Mouse (Mus musculus): Measurements from ENCODE around the gene Shf. TPM values are rescaled to one million over a fixed set of nuclear protein-coding genes. Genes with fewer than 3 reads are reported as not detected.

Gene Shf
- polyA plus RNA-seq, 1 experiment from 2014 or later, result 4.2 TPM

GRCm38 (mm10) chr2:122367181-122367580 is 1.8 kb downstream of the Shf start:
- Histone ChIP-seq H3K4me3 (peak overlapping the region; percentile 92), H3K36me3 (peaks cover 22% of the 10 kb centered on the region), H3K9me3 (no peaks in the 10 kb centered on the region), H3K27ac (no peak overlapping the region), H3K9ac (peak overlapping the region; percentile 92), H3K4me1 (peaks cover 30% of the 10 kb centered on the region), H3K4me2 (replicated peaks) (peak overlapping the region; percentile 88), H3K27me3 (peaks cover 10% of the 10 kb centered on the region; the same call in 1 of the 2 replicates)
- 17% methylated on average over 4 of the region's 4 CpGs for WGBS
- ATAC-seq (ENCODE audit: low FRiP score, low read depth), result no peak

GRCm38 (mm10) chr2:122366706-122367105 is 2.3 kb downstream of the Shf start:
- no peak for ATAC-seq (ENCODE audit: low FRiP score, low read depth)
- Histone ChIP-seq H3K9me3 (no peaks in the 10 kb centered on the region), H3K27me3 (peaks cover 10% of the 10 kb centered on the region; the same call in 1 of the 2 replicates), H3K4me1 (peaks cover 31% of the 10 kb centered on the region), H3K27ac (no peak overlapping the region), H3K36me3 (peaks cover 22% of the 10 kb centered on the region), H3K9ac (peak overlapping the region; percentile 92), H3K4me3 (peak overlapping the region; percentile 92), H3K4me2 (replicated peaks) (peak overlapping the region; percentile 88)
- 30% methylated on average over 5 of the region's 5 CpGs for WGBS

- peaks cover 22% of the 10 kb centered on the region for H3K36me3 ChIP-seq
- H3K4me2 ChIP-seq (replicated peaks), result peak overlapping the region; percentile 88
- 72% methylated on average over 3 of the region's 3 CpGs for WGBS
- H3K4me1 ChIP-seq, result peaks cover 31% of the 10 kb centered on the region
- H3K27ac ChIP-seq, result no peak overlapping the region
- peak overlapping the region; percentile 92 for H3K9ac ChIP-seq
- 0 out of 2 replicates have a peak overlapping the region, but pooled peaks have one; percentile 92 for H3K4me3 ChIP-seq
- no peaks in the 10 kb centered on the region for H3K9me3 ChIP-seq
- peaks cover 9% of the 10 kb centered on the region; the same call in 1 of the 2 replicates for H3K27me3 ChIP-seq
- no peak for ATAC-seq (ENCODE audit: low FRiP score, low read depth)
Observed at GRCm38 (mm10) chr2:122366039-122366438, 2.9 kb downstream of the Shf start.

- ATAC-seq (ENCODE audit: low FRiP score, low read depth), result no peak
- no peak overlapping the region for H3K27ac ChIP-seq
- no peak overlapping the region for H3K4me3 ChIP-seq
- H3K9me3 ChIP-seq, result no peaks in the 10 kb centered on the region
- H3K36me3 ChIP-seq, result peaks cover 22% of the 10 kb centered on the region
- peaks cover 31% of the 10 kb centered on the region for H3K4me1 ChIP-seq
- no peak overlapping the region for H3K9ac ChIP-seq
- H3K27me3 ChIP-seq, result peaks cover 3% of the 10 kb centered on the region; the same call in 1 of the 2 replicates
- WGBS, result 86% methylated on average over 10 of the region's 10 CpGs
- no peak overlapping the region for H3K4me2 ChIP-seq (replicated peaks)
Observed at GRCm38 (mm10) chr2:122365244-122365866, 3.6 kb downstream of the Shf start.

- no peak overlapping the region for H3K9ac ChIP-seq
Observed at GRCm38 (mm10) chr2:122364352-122364944, 4.5 kb downstream of the Shf start.

GRCm38 (mm10) chr2:122362622-122363523 is 6.1 kb downstream of the Shf start:
- H3K27ac ChIP-seq, result no peak overlapping the region
- WGBS, result 84% methylated on average over 13 of the region's 13 CpGs
- no peak for ATAC-seq (ENCODE audit: low FRiP score, low read depth)
- H3K4me1 ChIP-seq, result peaks cover 26% of the 10 kb centered on the region
- no peak overlapping the region for H3K4me2 ChIP-seq (replicated peaks)
- peaks cover 39% of the 10 kb centered on the region for H3K36me3 ChIP-seq
- H3K9ac ChIP-seq, result no peak overlapping the region
- no peaks in the 10 kb centered on the region for H3K27me3 ChIP-seq
- H3K4me3 ChIP-seq, result no peak overlapping the region
- H3K9me3 ChIP-seq, result no peaks in the 10 kb centered on the region

More at GRCm38 (mm10) chr2:122364352-122364944, 4.5 kb downstream of the Shf start:
- Histone ChIP-seq H3K9me3 (no peaks in the 10 kb centered on the region), H3K36me3 (peaks cover 26% of the 10 kb centered on the region), H3K27ac (no peak overlapping the region), H3K4me1 (peaks cover 28% of the 10 kb centered on the region), H3K4me2 (replicated peaks) (no peak overlapping the region), H3K4me3 (no peak overlapping the region), H3K27me3 (no peaks in the 10 kb centered on the region)
- ATAC-seq (ENCODE audit: low FRiP score, low read depth), result no peak
- WGBS, result 84% methylated on average over 3 of the region's 3 CpGs

- H3K4me2 ChIP-seq (replicated peaks), result no peak overlapping the region
- peaks cover 47% of the 10 kb centered on the region for H3K36me3 ChIP-seq
- H3K4me3 ChIP-seq, result no peak overlapping the region
- H3K27me3 ChIP-seq, result no peaks in the 10 kb centered on the region
- peaks cover 19% of the 10 kb centered on the region for H3K4me1 ChIP-seq
- 69% methylated on average over 10 of the region's 10 CpGs for WGBS
- no peaks in the 10 kb centered on the region for H3K9me3 ChIP-seq
- H3K27ac ChIP-seq, result no peak overlapping the region
- H3K9ac ChIP-seq, result no peak overlapping the region
- ATAC-seq (ENCODE audit: low FRiP score, low read depth), result no peak
Observed at GRCm38 (mm10) chr2:122361868-122362621, 6.9 kb downstream of the Shf start.

- WGBS, result 90% methylated on average over 6 of the region's 6 CpGs
- Histone ChIP-seq H3K9ac (no peak overlapping the region), H3K27ac (no peak overlapping the region), H3K27me3 (no peaks in the 10 kb centered on the region), H3K9me3 (no peaks in the 10 kb centered on the region), H3K4me1 (peaks cover 10% of the 10 kb centered on the region), H3K4me3 (no peak overlapping the region), H3K36me3 (peaks cover 55% of the 10 kb centered on the region), H3K4me2 (replicated peaks) (no peak overlapping the region)
- no peak for ATAC-seq (ENCODE audit: low FRiP score, low read depth)
Observed at GRCm38 (mm10) chr2:122361181-122361580, 7.8 kb downstream of the Shf start.

GRCm38 (mm10) chr2:122360310-122360709 is 8.7 kb downstream of the Shf start:
- WGBS, result 80% methylated on average over 6 of the region's 6 CpGs
- H3K4me1 ChIP-seq, result 0 out of 2 replicates have a peak, but pooled peaks cover 4% of the 10 kb centered on the region
- peaks cover 61% of the 10 kb centered on the region for H3K36me3 ChIP-seq
- H3K9ac ChIP-seq, result no peak overlapping the region
- H3K4me3 ChIP-seq, result no peak overlapping the region
- H3K9me3 ChIP-seq, result no peaks in the 10 kb centered on the region
- no peak overlapping the region for H3K27ac ChIP-seq
- no peaks in the 10 kb centered on the region for H3K27me3 ChIP-seq
- no peak for ATAC-seq (ENCODE audit: low FRiP score, low read depth)
- H3K4me2 ChIP-seq (replicated peaks), result no peak overlapping the region

- no peak overlapping the region for H3K4me3 ChIP-seq
- ATAC-seq (ENCODE audit: low FRiP score, low read depth), result no peak
- H3K27ac ChIP-seq, result no peak overlapping the region
- WGBS, result 77% methylated on average over 3 of the region's 3 CpGs
- no peaks in the 10 kb centered on the region for H3K27me3 ChIP-seq
- H3K36me3 ChIP-seq, result peaks cover 65% of the 10 kb centered on the region
- H3K9me3 ChIP-seq, result no peaks in the 10 kb centered on the region
- no peak overlapping the region for H3K4me2 ChIP-seq (replicated peaks)
- H3K4me1 ChIP-seq, result peaks cover 12% of the 10 kb centered on the region
- no peak overlapping the region for H3K9ac ChIP-seq
Observed at GRCm38 (mm10) chr2:122356187-122356586, 12.8 kb downstream of the Shf start.

- peaks cover 65% of the 10 kb centered on the region for H3K36me3 ChIP-seq
Observed at GRCm38 (mm10) chr2:122355389-122355788, 13.6 kb downstream of the Shf start.

More at GRCm38 (mm10) chr2:122355389-122355788, 13.6 kb downstream of the Shf start:
- no peaks in the 10 kb centered on the region for H3K27me3 ChIP-seq
- H3K27ac ChIP-seq, result no peak overlapping the region
- no peak overlapping the region for H3K4me2 ChIP-seq (replicated peaks)
- H3K4me3 ChIP-seq, result no peak overlapping the region
- no peak for ATAC-seq (ENCODE audit: low FRiP score, low read depth)
- peaks cover 14% of the 10 kb centered on the region for H3K4me1 ChIP-seq
- no peak overlapping the region for H3K9ac ChIP-seq
- WGBS, result 88% methylated on average over 5 of the region's 5 CpGs
- H3K9me3 ChIP-seq, result no peaks in the 10 kb centered on the region

Measured in limb, embryonic 13.5 days (tissue).